Mouse (Mus musculus) right cerebral cortex, postnatal 10 days (tissue): ENCODE measurements around the gene Eva1a.
A peak's percentile ranks its signal among the peaks of the same experiment; 100 is the strongest.

Experiments
- DNase-seq, 2 experiments: peaks; one replicate each; pipeline ENCODE4 v3.0.0; 2021; ENCODE audit warnings: low spot score in 2 of 2

Eva1a gene

GRCm38 (mm10) chr6:82040834-82041487 lies at the start of gene Eva1a:
TSS of gene Eva1a (plus strand) at chr6:82041043.
- DNase-seq, result no peak

DNA sequence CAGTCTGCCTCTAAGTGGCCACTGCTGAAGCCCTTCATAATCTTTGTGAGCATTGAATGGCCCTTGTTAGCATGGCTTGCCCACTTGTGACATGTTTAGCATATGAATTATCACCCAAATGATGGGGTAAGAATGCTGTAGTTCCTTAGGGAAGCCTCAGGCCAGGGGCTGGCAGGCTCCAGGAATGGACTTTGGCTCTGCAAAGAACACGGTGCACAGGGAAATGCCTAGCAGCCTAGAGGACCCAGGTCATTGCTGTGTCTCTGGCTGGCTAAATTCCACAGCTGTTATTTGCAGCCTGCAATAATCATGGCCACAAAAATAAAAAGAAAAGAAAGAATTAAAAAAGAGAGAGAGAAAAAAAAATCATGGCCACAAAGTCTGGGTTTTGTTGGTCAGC lies 28.5 kb upstream of the Eva1a start:
- DNase-seq, result peak in 1 of 2 experiments; percentile 27

- DNase-seq, result no peak
Observed at GRCm38 (mm10) chr6:82021074-82021473, 19.8 kb upstream of the Eva1a start.

- peak in 1 of 2 experiments; percentile 1 for DNase-seq
Observed at GRCm38 (mm10) chr6:82021494-82021893, 19.3 kb upstream of the Eva1a start.

DNA sequence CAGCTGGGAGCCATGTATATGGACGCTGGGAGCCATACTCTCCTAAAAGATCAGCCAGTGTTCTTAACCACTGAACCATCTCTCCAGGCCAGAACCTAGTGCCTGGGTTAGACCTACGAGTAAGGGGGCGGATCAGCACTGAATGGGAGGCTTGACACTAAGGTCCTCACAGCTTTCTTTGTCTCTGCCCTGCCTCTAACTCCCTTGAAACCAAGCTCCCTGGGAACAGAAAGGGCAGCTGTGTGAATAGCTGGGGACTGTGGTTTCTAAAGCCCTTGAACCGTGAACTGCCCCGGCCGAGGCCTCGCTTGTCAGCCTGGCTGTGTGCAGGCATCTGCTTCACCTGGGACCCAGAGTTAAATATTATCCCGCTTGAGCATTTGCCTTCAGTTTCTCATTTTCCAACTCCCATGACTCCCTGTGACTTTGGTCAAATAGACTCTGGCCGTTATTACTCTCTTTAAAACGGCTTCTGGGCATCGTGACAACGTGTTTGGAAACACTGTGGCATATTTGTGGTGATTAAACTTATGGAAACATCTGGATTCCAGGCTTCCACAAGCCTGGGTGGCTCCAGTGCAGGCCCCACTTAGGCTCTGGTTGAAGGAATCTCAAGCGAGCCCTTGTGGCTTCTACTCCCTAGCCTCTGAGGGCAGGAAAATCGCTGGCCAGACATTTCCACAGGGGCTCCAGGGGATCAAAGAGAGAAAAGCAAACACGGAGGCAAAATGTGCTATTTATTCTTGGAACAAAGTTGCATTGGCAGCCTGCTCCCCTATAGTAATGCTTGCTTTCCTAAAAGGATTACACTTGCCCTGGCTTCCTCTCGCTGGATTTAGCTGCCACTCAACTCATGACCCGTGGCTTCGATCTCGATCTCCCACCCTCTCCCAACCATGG lies 11.0 kb upstream of the Eva1a start:
- no peak for DNase-seq

- no peak for DNase-seq
Observed at GRCm38 (mm10) chr6:82030511-82030884, 10.3 kb upstream of the Eva1a start.

DNA sequence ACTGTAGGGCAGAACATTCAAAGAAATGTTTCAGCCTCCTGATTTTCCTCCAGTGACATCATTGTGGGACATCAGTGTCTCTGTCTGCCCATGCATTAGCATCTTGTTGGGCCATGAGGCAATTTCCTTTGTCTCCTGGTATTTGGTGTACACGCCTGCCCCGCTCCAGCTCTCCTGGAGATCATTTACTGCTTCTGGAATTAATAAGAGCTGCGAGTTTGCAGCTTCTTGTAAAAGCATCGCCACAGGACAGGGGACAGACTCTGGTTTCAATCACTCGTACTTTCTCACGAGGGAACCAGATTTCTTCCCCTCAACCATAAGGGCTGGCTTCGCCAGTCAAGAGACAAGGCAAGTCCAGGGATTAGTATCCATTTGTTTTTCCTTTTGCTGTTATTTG lies 3.6 kb upstream of the Eva1a start:
- DNase-seq, result no peak

GRCm38 (mm10) chr6:82039193-82039592 lies 1.6 kb upstream of the Eva1a start:
- DNase-seq, result no peak

- no peak for DNase-seq
Observed at GRCm38 (mm10) chr6:82039968-82040367, 875 bp upstream of the Eva1a start.

DNA sequence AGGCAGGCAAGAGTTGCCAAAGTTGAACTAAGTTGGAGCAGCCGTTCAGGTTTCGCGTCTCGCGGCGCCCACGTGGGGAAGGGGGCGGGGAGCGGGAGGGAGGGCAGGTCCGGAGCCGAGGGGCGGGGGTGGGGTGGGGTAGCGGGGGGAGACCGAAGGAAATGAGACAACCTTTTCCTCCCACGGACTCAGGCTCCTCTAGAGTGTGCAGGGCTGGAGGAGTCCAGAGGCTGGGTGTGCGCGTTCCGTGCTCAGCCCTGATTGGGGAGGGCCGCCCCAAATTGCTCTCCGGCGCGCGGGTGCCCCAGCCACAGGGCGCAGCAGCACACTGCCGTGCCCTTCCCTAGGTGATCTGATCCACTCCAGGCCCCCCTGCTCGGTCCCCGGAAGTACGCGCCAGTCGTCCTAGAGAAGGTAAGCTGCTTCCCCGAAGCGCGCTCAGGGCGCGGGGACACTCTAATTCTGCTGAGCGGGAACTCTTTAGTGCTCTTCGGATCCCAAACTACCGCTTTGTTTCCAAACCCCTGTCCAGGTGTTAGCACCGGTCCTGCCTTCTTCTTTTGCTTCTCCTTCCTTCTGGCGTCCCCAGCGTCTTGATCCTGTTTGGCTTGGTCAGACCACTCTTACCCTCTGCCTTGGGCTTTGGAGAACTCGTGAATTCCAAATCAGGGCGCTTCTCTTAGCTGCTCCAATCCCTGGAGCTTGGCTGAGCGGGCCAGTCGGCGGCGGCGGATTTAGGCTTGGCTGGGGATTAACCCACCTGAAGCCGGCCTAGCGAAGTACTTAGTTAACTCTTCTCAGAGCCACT lies 849 bp downstream of the Eva1a start:
- peak; percentile 31 to 47 for DNase-seq

DNA sequence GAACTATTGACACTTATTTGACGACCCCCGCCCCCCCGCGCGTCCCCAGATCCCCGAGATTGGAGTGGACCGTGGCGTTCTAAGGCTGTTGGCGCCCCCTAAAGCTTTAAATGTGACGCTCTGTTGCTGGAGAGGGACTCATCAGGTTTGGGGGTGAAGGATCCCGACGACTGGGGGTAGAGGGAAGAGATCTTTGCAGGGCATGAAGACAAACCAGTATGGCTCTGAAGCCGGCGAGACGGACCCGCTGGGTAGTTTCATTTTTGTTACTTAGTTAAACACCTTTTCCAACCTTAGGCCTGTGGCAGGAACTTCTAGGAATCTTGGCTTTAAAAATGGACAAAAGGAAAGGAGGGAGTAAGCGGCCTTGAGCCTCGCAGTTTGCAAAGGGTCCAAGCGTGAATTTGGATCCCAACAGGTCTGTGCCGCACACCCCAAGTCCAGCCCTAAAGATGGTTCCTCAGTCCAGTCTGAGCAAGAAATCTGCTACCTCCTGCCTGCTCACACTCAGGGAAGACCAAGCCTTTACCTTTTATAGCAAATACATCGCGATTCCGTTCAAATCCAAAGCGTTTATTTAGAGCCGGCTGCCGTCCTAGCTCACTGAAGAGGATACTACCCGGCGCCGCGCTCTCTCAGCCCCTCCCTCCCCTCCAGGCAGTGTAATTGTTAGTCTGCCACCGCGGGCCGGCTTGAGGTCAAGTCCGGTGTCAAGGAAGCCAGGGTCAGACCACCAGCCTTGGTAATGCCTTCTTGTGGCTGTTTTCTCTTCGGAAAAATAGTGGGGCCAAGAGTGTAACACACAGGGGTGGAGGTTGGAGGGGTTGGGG lies 1.7 kb downstream of the Eva1a start:
- peak; percentile 35 to 50 for DNase-seq

DNA sequence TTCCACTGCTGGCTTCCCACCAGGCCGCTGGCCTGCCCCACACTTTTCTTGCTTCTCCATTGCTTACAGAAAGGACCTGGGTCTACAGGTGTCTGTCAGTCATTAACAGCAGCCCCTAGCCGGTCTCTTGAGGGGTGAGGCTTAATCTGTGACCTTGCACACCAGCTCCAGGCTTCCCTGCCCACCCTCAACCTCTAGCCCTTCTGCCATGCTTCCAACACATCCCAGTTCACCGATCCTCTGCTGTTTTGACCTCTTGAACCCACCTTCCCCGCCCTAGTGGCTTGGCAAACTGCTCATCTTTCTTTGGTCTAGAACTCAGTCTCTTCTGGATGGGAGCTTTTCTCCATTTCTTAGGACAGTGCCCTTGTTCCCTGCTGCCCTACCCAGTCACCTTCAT lies 2.8 kb downstream of the Eva1a start:
- no peak for DNase-seq

DNA sequence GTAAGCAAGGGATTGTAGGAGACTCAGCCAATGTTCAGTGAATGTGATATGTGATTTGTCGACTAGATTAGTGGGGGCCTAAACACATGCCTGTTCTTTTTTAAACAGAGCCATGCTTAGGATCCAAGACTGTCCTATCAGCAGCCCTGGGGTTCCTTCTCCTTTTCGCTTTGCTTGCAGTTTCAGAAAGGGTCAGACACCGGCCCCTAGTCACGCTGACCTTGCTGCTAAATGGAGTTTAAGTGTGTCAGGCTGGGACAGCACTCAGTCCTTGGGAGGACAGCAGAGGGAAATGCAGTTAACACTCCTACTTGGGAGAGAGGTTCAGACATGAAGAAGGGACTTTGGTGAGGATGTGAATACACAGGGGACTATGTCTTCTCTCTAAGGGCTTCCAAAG lies 3.7 kb downstream of the Eva1a start:
- DNase-seq, result no peak

DNA sequence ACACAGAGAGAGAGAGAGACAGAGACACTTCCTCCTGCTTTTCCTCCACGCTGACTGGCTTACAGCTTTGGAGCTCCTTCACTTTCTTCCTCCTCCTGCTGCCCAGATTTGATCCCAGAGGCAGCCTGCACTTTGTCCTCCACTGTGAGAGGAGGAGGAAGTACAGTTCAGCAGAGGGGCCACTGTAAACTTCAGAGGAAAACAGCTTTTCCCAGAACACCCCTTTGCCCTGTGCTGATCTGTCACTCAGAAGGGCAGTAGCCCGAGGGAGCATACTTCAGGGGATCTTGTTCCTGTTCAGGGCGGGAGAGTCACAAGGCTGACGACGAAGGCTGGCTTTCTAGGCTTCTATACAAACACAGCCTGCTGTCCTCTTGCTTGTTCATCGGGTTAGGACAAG lies 7.1 kb downstream of the Eva1a start:
- no peak for DNase-seq

GRCm38 (mm10) chr6:82050201-82050600 lies 9.4 kb downstream of the Eva1a start:
- DNase-seq, result peak; percentile 49 to 61

GRCm38 (mm10) chr6:82051569-82051968 lies 10.7 kb downstream of the Eva1a start:
- no peak for DNase-seq

- DNase-seq, result no peak
Observed at GRCm38 (mm10) chr6:82052047-82052725, 11.3 kb downstream of the Eva1a start.

DNA sequence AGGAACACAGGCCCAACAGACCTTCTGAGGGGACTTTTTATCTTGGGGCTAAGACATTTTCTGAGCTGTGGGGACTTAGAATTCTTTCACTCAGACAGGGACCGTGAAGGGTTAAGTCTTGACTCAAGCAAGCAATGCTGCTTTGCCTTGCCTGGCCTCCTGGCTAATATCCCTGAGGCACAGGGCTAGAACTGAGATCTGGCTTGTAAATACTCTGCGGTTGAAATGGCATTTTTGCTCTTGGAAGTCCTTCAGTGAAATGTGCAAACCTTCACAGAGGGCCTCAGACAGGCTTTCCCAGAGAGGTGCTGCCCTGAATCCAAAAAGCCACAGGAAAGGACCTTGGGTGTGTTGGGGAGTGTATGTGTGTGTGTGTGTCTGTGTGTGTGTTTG lies 11.9 kb downstream of the Eva1a start:
- DNase-seq, result no peak

DNA sequence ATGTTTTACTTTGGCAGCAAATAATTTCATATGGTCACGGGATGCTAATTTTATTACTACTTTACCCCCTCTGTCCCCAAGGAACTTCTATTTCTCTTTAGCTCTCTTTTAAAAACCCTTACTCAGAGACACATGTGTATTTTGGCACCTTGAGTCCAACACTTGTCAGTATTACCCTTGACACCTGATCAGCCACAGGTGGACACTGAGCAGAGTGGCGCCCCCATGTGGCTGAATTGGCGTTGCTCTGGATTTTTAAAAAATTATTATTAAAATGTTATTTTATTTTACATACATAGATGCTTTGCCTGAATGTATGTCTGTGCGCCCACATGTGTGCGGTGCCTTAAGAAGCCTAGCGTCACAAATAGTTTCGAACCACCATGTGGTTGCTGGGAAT lies 14.0 kb downstream of the Eva1a start:
- DNase-seq, result no peak

GRCm38 (mm10) chr6:82059896-82060295 lies 19.1 kb downstream of the Eva1a start:
- no peak for DNase-seq

- DNase-seq, result no peak
Observed at GRCm38 (mm10) chr6:82065230-82065629, 24.4 kb downstream of the Eva1a start.
